Mouse (Mus musculus) spleen, embryonic (tissue): Measurements from ENCODE around the gene Trpc3.
"Not testable (repeated sequence)": the region's sequence is repeated elsewhere in the genome, so short reads cannot be mapped to it uniquely, and the experiment has no call there.

ENCODE experiments used
- CTCF ChIA-PET: fragments of 350-600 bp; sonication (Branson Sonifier 250); formaldehyde crosslinking; loops from one replicate; lab custom pipeline; 2022; lab: Charles Lee

Gene Trpc3

GRCm38 (mm10) chr3:36689392-36690291 is at the start of gene Trpc3:
Trpc3 (minus strand) TSS chr3:36690167.
- CTCF ChIA-PET: no interaction called here

GRCm38 (mm10) chr3:36738071-36738470 is 48.1 kb upstream of the Trpc3 start:
- CTCF ChIA-PET: no interaction called here

- CTCF ChIA-PET: no interaction called here
Observed at GRCm38 (mm10) chr3:36733075-36733474, 43.1 kb upstream of the Trpc3 start.

GRCm38 (mm10) chr3:36726545-36726944 is 36.6 kb upstream of the Trpc3 start:
- CTCF ChIA-PET: no interaction called here

GRCm38 (mm10) chr3:36721850-36722249 is 31.9 kb upstream of the Trpc3 start:
- CTCF ChIA-PET: no interaction called here

- CTCF ChIA-PET: no interaction called here
Observed at GRCm38 (mm10) chr3:36709521-36709920, 19.6 kb upstream of the Trpc3 start.

- CTCF ChIA-PET: no interaction called here
Observed at GRCm38 (mm10) chr3:36690292-36690650, 304 bp upstream of the Trpc3 start.

- CTCF ChIA-PET: no interaction called here
Observed at GRCm38 (mm10) chr3:36688874-36689273, 1.1 kb downstream of the Trpc3 start.

- CTCF ChIA-PET: no interaction called here
Observed at GRCm38 (mm10) chr3:36675822-36676221, 14.1 kb downstream of the Trpc3 start.

GRCm38 (mm10) chr3:36667814-36668213 is 22.2 kb downstream of the Trpc3 start:
- CTCF ChIA-PET: no interaction called here

GRCm38 (mm10) chr3:36645245-36645559 is 44.8 kb downstream of the Trpc3 start:
- CTCF ChIA-PET: not testable (repeated sequence)

GRCm38 (mm10) chr3:36644554-36645244 is 45.3 kb downstream of the Trpc3 start:
- CTCF ChIA-PET: no interaction called here

GRCm38 (mm10) chr3:36643354-36643753 is 46.6 kb downstream of the Trpc3 start:
- CTCF ChIA-PET: interaction anchor here (0.6 to 0.7 kb wide), 2 partner anchors 292 to 783 kb away, joined by 5 to 9 read pairs; no protein-coding TSS in a partner anchor

GRCm38 (mm10) chr3:36642736-36643135 is 47.2 kb downstream of the Trpc3 start:
- CTCF ChIA-PET: no interaction called here

GRCm38 (mm10) chr3:36640787-36641186 is 49.2 kb downstream of the Trpc3 start:
- CTCF ChIA-PET: no interaction called here

GRCm38 (mm10) chr3:36635449-36635848 is 54.5 kb downstream of the Trpc3 start:
- CTCF ChIA-PET: no interaction called here

- CTCF ChIA-PET: no interaction called here
Observed at GRCm38 (mm10) chr3:36626803-36627202, 63.2 kb downstream of the Trpc3 start.

GRCm38 (mm10) chr3:36618181-36618580 is 71.8 kb downstream of the Trpc3 start:
- CTCF ChIA-PET: no interaction called here

- CTCF ChIA-PET: no interaction called here
Observed at GRCm38 (mm10) chr3:36613908-36614255, 76.1 kb downstream of the Trpc3 start.

- CTCF ChIA-PET: no interaction called here
Observed at GRCm38 (mm10) chr3:36613202-36613907, 76.6 kb downstream of the Trpc3 start, which contains the start of gene Bbs7. Bbs7 (minus strand) TSS chr3:36613477.

GRCm38 (mm10) chr3:36612687-36613086 is 77.3 kb downstream of the Trpc3 start:
- CTCF ChIA-PET: interaction anchor here (0.7 kb wide), 1 partner anchor 41 kb away, joined by 5 read pairs; no protein-coding TSS in a partner anchor
